Mouse (Mus musculus) hindbrain, embryonic 12.5 days (tissue): ENCODE measurements around the gene Arsb. TPM values are rescaled to one million over a fixed set of nuclear protein-coding genes. Genes with fewer than 3 reads are reported as not detected.
"Not testable (repeated sequence)": the region's sequence is repeated elsewhere in the genome, so short reads cannot be mapped to it uniquely, and the experiment has no call there.

Source experiments
- ATAC-seq: fragments of 200-750 bp; cut with Nextera tagmentation; 2 replicates; pipeline ENCODE4 v1.8.0; 2017; ENCODE audit warnings: moderate TSS enrichment; ENCODE audit not compliant: low FRiP score
- H3K27ac ChIP-seq: fragments of 300-500 bp; sonication (generic); 2 replicates; pipeline ENCODE4 v1.5.1; 2016; ENCODE audit warnings: mild to moderate bottlenecking
- H3K27me3 ChIP-seq: fragments of 300-500 bp; sonication (generic); 2 replicates; pipeline ENCODE4 v1.6.1; 2016; ENCODE audit warnings: mild to moderate bottlenecking
- H3K36me3 ChIP-seq: fragments of 300-500 bp; sonication (generic); 2 replicates; pipeline ENCODE4 v1.6.1; 2016; ENCODE audit warnings: mild to moderate bottlenecking
- H3K4me1 ChIP-seq: fragments of 300-500 bp; sonication (generic); 2 replicates; pipeline ENCODE4 v1.6.1; 2016
- H3K4me2 ChIP-seq: fragments of 300-500 bp; sonication (generic); replicated peaks from 2 replicates; pipeline ENCODE4 v1.6.1; 2016; ENCODE audit warnings: mild to moderate bottlenecking
- H3K4me3 ChIP-seq: fragments of 300-500 bp; sonication (generic); 2 replicates; pipeline ENCODE4 v1.5.1; 2016; ENCODE audit warnings: mild to moderate bottlenecking
- H3K9ac ChIP-seq: fragments of 300-500 bp; sonication (generic); 2 replicates; pipeline ENCODE4 v1.6.1; 2016; ENCODE audit warnings: mild to moderate bottlenecking, moderate library complexity
- H3K9me3 ChIP-seq: fragments of 300-500 bp; sonication (generic); replicated peaks from 2 replicates; pipeline ENCODE4 v1.6.1; 2016; ENCODE audit warnings: mild to moderate bottlenecking
- WGBS: fragments of 180-500 bp; shearing (Covaris S2); methylation state at CpG from one replicate; pipeline ENCODE4 v1.1.7; 2016; 5-methylcytosine and 5-hydroxymethylcytosine counted together
- polyA plus RNA-seq: library from polyadenylated mRNA; unstranded; fragments of >200 nt; fragmentation: Nextera tagmentation; extraction: Ambion mirVana; gene quantifications from 2 replicates; pipeline ENCODE4 v1.2.1, GENCODE M21; 2016

Gene Arsb
- polyA plus RNA-seq, 1 experiment from 2014 or later: 8.8 TPM

DNA sequence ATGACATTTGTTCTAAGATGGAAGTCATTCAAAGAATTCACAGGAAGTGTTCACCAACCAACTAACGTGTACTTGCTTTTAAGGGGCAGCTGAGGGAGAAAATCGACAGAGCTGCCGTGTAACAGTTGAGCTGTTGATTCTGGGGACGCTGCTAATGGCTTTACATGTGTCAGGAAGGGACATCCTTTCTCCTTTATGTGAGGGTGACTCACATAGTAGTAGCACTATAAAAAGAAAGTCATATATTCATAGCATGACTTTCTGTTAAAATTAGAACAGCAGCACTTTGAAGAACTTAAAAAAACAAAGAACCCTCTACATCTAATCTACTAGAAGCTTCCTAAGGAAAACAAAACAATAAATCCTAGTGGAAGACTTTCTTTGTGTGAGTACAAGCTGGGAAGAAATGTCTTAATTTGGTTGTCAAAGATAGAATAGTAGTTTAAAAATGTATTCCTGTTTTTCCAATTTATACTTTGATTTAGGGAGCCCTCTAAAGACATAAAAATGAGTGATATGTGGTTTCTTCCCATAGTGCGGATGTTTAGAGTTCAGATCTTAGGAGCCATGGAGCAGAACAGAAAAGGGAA lies 25.7 kb downstream of the Arsb start:
- 79% methylated on average over 5 of the region's 5 CpGs for WGBS
- H3K27ac ChIP-seq: no peak overlapping the region
- no peaks in the 10 kb centered on the region for H3K27me3 ChIP-seq
- H3K36me3 ChIP-seq: no peaks in the 10 kb centered on the region
- H3K4me2 ChIP-seq: no peak overlapping the region
- H3K4me1 ChIP-seq: peaks cover 4% of the 10 kb centered on the region; the same call in 1 of the 2 replicates
- no peaks in the 10 kb centered on the region for H3K9me3 ChIP-seq
- no peak overlapping the region for H3K4me3 ChIP-seq
- no peak overlapping the region for H3K9ac ChIP-seq
- ATAC-seq: no peak

DNA sequence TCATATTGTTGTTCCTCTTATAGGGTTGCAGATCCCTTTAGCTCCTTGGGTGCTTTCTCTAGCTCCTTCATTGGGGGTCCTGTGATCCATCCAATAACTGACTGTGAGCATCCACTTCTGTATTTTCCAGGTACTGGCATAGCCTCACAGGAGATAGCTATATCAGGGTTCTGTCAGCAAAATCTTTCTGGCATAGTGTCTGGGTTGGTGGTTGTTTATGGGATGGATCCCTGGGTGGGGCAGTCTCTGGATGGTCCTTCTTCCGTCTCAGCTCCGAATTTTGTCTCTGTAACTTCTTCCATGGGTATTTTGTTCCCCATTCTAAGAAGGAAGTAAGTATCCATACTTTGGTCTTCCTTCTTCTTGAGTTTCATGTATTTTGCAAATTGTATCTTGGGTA lies 38.9 kb downstream of the Arsb start:
- not testable (repeated sequence) for H3K4me3 ChIP-seq, H3K9me3 ChIP-seq, ATAC-seq, H3K36me3 ChIP-seq, H3K27ac ChIP-seq, H3K27me3 ChIP-seq, H3K4me2 ChIP-seq, H3K4me1 ChIP-seq, H3K9ac ChIP-seq
- 94% methylated on average over 2 of the region's 2 CpGs for WGBS

GRCm38 (mm10) chr13:93814081-93814480 lies 42.7 kb downstream of the Arsb start:
- no peak overlapping the region for H3K4me2 ChIP-seq
- H3K4me1 ChIP-seq: peaks cover 3% of the 10 kb centered on the region; the same call in 1 of the 2 replicates
- 93% methylated on average over 6 of the region's 6 CpGs for WGBS
- ATAC-seq: no peak
- no peaks in the 10 kb centered on the region for H3K27me3 ChIP-seq
- no peaks in the 10 kb centered on the region for H3K9me3 ChIP-seq
- no peak overlapping the region for H3K27ac ChIP-seq
- H3K4me3 ChIP-seq: no peak overlapping the region
- no peaks in the 10 kb centered on the region for H3K36me3 ChIP-seq
- no peak overlapping the region for H3K9ac ChIP-seq

GRCm38 (mm10) chr13:93814676-93815075 lies 43.2 kb downstream of the Arsb start:
- Histone ChIP-seq H3K27ac (no peak overlapping the region), H3K9me3 (no peaks in the 10 kb centered on the region), H3K4me3 (no peak overlapping the region), H3K4me1 (peaks cover 3% of the 10 kb centered on the region; the same call in 1 of the 2 replicates), H3K9ac (no peak overlapping the region), H3K36me3 (no peaks in the 10 kb centered on the region), H3K4me2 (no peak overlapping the region), H3K27me3 (no peaks in the 10 kb centered on the region)
- ATAC-seq: no peak
- WGBS: 95% methylated on average over 12 of the region's 12 CpGs

DNA sequence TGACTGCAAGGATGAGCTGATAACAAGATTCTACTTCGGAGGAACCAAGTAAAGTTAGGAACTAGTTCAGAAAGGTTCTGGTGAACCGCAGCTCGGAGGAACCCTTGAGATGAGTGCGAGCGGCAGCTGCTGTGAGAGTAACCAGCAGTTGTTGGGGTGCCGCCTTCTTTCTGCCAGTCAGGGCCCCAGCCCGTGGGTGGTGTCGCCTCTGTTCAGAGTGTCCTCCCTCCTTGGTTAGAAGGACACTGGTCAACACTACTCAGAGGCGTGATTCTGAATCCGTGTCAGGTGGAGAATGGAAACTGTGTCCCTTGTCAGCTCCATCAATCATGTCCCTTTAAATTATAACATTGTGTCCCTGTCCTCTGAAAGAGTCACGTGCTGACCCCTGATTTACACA lies 43.7 kb downstream of the Arsb start:
- ATAC-seq: no peak
- H3K4me1 ChIP-seq: peaks cover 3% of the 10 kb centered on the region; the same call in 1 of the 2 replicates
- H3K4me3 ChIP-seq: no peak overlapping the region
- H3K27ac ChIP-seq: no peak overlapping the region
- H3K9me3 ChIP-seq: no peaks in the 10 kb centered on the region
- no peaks in the 10 kb centered on the region for H3K27me3 ChIP-seq
- H3K36me3 ChIP-seq: no peaks in the 10 kb centered on the region
- WGBS: 82% methylated on average over 11 of the region's 11 CpGs
- no peak overlapping the region for H3K9ac ChIP-seq
- no peak overlapping the region for H3K4me2 ChIP-seq

DNA sequence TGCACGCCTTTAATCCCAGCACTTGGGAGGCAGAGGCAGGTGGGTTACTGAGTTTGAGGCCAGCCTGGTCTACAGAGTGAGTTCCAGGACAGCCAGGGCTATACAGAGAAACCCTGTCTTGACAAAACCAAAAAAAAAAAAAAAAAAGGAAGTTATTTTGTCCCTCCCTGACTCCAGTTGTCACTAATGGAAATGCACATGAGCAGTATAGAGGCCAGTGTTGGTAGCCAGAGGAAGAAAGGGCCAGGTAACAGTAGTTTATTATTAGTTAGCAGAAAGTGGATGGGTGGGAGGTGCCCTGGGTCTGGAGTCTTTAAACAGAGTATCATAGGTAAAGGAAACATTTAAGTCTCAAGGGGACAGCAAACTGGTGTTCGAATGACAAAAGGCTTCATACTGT lies 44.7 kb downstream of the Arsb start:
- 81% methylated on average over 2 of the region's 2 CpGs for WGBS
- Histone ChIP-seq H3K4me1 (peaks cover 3% of the 10 kb centered on the region; the same call in 1 of the 2 replicates), H3K9me3 (no peaks in the 10 kb centered on the region), H3K36me3 (no peaks in the 10 kb centered on the region), H3K27me3 (no peaks in the 10 kb centered on the region), H3K9ac (no peak overlapping the region), H3K4me3 (no peak overlapping the region), H3K27ac (no peak overlapping the region), H3K4me2 (no peak overlapping the region)
- ATAC-seq: no peak

GRCm38 (mm10) chr13:93816688-93817331 lies 45.4 kb downstream of the Arsb start:
- Histone ChIP-seq H3K9me3 (no peaks in the 10 kb centered on the region), H3K4me1 (peaks cover 3% of the 10 kb centered on the region; the same call in 1 of the 2 replicates), H3K4me2 (no peak overlapping the region), H3K36me3 (no peaks in the 10 kb centered on the region), H3K9ac (no peak overlapping the region), H3K27me3 (no peaks in the 10 kb centered on the region), H3K27ac (no peak overlapping the region), H3K4me3 (no peak overlapping the region)
- ATAC-seq: no peak
- WGBS: 47% methylated on average over 9 of the region's 9 CpGs

GRCm38 (mm10) chr13:93820173-93820572 lies 48.7 kb downstream of the Arsb start:
- WGBS: 81% methylated on average over 4 of the region's 4 CpGs
- no peak for ATAC-seq

DNA sequence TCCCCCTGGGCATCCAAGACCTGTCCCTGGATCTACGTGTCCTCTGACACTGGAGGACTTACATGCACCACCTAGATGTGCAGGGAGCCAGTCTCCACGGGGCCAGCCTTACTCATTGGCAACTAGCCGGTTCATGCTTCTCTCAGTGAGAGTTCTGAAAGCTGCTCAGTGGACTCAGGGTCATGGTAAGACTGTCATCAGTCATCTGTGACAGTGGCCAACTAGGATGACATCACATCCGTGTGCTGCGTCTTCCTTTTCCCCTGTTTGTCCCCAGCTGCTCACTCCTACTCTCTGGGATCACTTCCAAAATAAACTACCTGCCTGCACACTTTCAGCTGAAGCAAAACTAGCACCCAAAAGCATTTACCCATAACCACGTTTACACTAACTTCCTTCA lies 50.6 kb downstream of the Arsb start:
- no peak overlapping the region for H3K27ac ChIP-seq
- H3K27me3 ChIP-seq: no peaks in the 10 kb centered on the region
- no peaks in the 10 kb centered on the region for H3K9me3 ChIP-seq
- WGBS: 76% methylated on average over 6 of the region's 6 CpGs
- H3K4me2 ChIP-seq: no peak overlapping the region
- no peaks in the 10 kb centered on the region for H3K4me1 ChIP-seq
- H3K4me3 ChIP-seq: no peak overlapping the region
- no peak overlapping the region for H3K9ac ChIP-seq
- ATAC-seq: no peak
- H3K36me3 ChIP-seq: no peaks in the 10 kb centered on the region

More at GRCm38 (mm10) chr13:93820173-93820572, 48.7 kb downstream of the Arsb start:
- H3K36me3 ChIP-seq: no peaks in the 10 kb centered on the region
- no peak overlapping the region for H3K4me2 ChIP-seq
- no peak overlapping the region for H3K27ac ChIP-seq
- H3K9me3 ChIP-seq: no peaks in the 10 kb centered on the region
- no peak overlapping the region for H3K9ac ChIP-seq
- no peaks in the 10 kb centered on the region for H3K27me3 ChIP-seq
- no peak overlapping the region for H3K4me3 ChIP-seq
- H3K4me1 ChIP-seq: peaks cover 3% of the 10 kb centered on the region; the same call in 1 of the 2 replicates

DNA sequence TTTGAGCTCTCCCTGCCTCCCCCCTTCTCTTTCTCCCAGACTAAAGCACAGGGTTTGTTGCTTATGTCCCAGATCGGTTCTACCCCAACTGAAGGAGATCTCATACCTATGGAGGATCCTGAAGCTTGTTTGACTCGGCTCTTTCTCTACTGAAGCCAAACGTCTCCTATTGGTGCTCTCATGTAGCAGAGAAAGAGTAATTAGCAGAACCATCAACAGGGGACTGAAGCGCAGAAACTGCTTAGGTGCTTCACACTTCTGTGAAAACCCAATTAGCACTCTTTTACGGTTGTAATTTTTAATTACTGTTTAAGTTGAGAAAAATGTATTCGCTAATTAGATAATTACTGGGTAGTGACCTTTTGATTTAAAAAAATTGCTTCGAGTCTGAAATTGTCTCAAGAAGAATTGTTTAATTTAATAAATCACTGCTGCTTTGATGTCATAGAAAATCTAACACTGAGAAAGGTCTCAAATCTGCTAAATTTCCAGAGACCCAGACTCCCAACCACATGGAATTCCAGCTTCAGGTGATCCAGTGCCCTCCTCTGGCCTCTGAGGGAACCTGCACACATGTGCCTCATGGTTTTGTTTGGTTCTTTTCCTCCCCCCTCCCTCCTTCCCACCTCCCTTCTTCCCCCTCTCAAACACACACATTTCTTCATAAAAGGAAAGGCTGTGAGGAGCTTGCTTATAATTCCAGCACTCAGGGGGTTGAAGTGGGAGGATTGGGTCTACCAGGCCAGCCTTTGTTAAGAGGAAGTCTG lies 54.5 kb downstream of the Arsb start:
- H3K4me1 ChIP-seq: no peaks in the 10 kb centered on the region
- H3K27me3 ChIP-seq: no peaks in the 10 kb centered on the region
- H3K27ac ChIP-seq: no peak overlapping the region
- ATAC-seq: no peak
- H3K4me2 ChIP-seq: no peak overlapping the region
- 86% methylated on average over 7 of the region's 7 CpGs for WGBS
- H3K4me3 ChIP-seq: no peak overlapping the region
- H3K9ac ChIP-seq: no peak overlapping the region
- no peaks in the 10 kb centered on the region for H3K9me3 ChIP-seq
- H3K36me3 ChIP-seq: no peaks in the 10 kb centered on the region

DNA sequence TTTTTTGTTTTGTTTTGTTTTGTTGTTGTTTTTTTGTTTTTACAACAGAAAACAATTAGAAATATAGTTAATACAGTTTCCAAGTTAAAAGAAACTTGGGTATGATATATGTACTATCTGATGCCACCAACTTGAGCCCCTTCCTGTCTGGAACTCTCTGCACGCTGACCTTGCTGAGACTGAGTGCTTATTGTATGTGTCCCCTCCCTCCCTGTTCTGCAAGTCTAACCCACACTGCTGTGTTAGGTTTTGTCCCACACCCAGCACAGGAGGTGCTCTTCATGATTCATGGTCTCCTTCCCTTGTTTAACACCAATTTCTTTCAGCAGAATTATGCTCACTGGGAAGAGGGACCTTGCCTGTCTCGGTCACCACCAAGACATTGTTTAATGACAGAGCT lies 56.3 kb downstream of the Arsb start:
- Histone ChIP-seq H3K4me2 (no peak overlapping the region), H3K4me1 (no peaks in the 10 kb centered on the region), H3K36me3 (no peaks in the 10 kb centered on the region), H3K4me3 (no peak overlapping the region), H3K27ac (no peak overlapping the region), H3K9me3 (no peaks in the 10 kb centered on the region), H3K9ac (no peak overlapping the region), H3K27me3 (no peaks in the 10 kb centered on the region)
- no peak for ATAC-seq
- 64% methylated on average over 2 of the region's 2 CpGs for WGBS

DNA sequence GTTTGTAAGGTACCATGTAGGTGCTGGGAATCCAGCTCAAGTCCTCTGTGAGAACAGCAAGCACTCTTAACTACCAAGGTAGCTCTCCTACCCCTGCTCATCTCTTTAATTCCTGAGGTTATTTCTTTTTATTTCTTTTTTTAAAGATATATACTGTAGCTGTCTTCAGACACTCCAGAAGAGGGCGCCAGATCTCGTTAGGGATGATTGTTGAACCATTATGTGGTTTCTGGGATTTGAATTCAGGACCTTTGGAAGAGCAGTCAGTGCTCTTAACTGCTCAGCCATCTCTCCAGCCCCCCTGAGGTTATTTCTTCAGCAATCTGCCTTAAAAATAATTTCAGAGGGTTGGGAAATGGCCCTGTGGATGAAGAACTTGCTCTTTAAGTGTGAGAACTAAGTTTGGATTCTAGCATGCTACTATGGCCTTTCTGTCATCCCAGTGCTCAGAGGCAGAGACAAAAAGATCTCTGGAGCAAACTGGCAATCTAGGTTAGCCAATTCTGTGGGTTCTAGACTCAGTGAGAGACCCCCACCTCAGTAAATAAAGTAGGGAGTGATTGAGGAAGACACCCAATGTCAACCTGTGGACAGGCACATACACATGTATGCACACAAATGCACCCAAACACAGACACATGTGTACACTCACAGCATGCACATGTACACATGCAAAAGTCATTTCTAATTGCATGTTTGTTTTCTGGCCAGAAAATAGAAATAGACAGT lies 58.3 kb downstream of the Arsb start:
- 56% methylated on average over 2 of the region's 2 CpGs for WGBS
- Histone ChIP-seq H3K27me3 (no peaks in the 10 kb centered on the region), H3K27ac (no peak overlapping the region), H3K4me2 (no peak overlapping the region), H3K9ac (no peak overlapping the region), H3K9me3 (no peaks in the 10 kb centered on the region), H3K4me3 (no peak overlapping the region), H3K36me3 (no peaks in the 10 kb centered on the region), H3K4me1 (no peaks in the 10 kb centered on the region)
- ATAC-seq: no peak
